Comparison of ENCODE assay signal across 10 mouse cellular contexts in the genomic region with DNA sequence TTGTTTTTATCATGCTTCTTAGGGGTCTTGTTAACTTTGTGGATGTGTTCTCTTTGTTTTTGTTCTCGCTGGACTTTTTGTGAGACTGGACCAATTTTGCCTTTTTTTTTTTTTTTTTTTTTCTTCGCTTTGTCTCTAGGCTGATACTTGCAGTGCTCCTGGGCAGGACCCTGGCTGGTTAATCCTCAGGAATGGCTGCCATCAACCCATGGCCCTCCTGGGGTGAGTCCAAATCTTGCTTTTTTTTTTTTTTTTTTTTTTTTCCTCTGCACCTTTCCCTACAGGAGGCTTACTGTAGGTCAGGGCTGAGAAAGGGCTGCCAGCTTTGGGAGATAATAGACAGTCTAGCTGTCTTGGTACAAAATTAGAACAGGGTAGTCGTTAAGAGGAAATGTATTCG. TPM values are rescaled to one million over a fixed set of nuclear protein-coding genes. Genes with fewer than 3 reads are reported as not detected.
DNase-seq lines count a peak whose midpoint lies in the region; ATAC-seq and TF ChIP-seq lines count a peak whose summit lies in the region.
"Had no signal": no experiment of that assay in that cellular context is flagged by ENCODE, and none has a peak within 500 bp of the region (broad histone marks: within the 10 kb centered on the region; RNA-seq: fewer than 3 reads in every experiment).

No protein-coding gene starts in this region.

- H3K27ac ChIP-seq in kidney, embryonic 14.5 days (ENCODE audit: low read depth, low read length), result no peak overlapping the region
- no peak overlapping the region for H3K27ac ChIP-seq in embryonic facial prominence, embryonic 11.5 days (replicated peaks; ENCODE audit: low read depth, low read length)
- no peak overlapping the region for H3K27ac ChIP-seq in intestine, embryonic 15.5 days

- WGBS in kidney, embryonic 14.5 days, result 74% methylated on average over 4 of the region's 4 CpGs
- 67% methylated on average over 4 of the region's 4 CpGs for WGBS in embryonic facial prominence, embryonic 11.5 days
- WGBS in intestine, embryonic 15.5 days, result 73% methylated on average over 4 of the region's 4 CpGs

- H3K9me3 ChIP-seq in kidney, embryonic 14.5 days (ENCODE audit: control insufficient read depth, low read length), result peaks cover 16% of the 10 kb centered on the region
- H3K9me3 ChIP-seq in embryonic facial prominence, embryonic 11.5 days (replicated peaks; ENCODE audit: control insufficient read depth, low read length), result no peaks in the 10 kb centered on the region; the same call in none of the 2 replicates
- no peaks in the 10 kb centered on the region for H3K9me3 ChIP-seq in intestine, embryonic 15.5 days

- no peak overlapping the region for H3ac ChIP-seq in myocyte (ENCODE audit: control insufficient read depth, insufficient read length)

- H3K4me2 ChIP-seq in kidney, embryonic 14.5 days (replicated peaks; ENCODE audit: low read depth, low read length), result peak overlapping the region; percentile 55
- H3K4me2 ChIP-seq in embryonic facial prominence, embryonic 11.5 days (ENCODE audit: low read depth, low read length), result peak overlapping the region; percentile 54
- H3K4me2 ChIP-seq in intestine, embryonic 15.5 days (replicated peaks), result peak overlapping the region; percentile 54
- H3K4me2 ChIP-seq in myocyte (ENCODE audit: low read depth), result peak overlapping the region; percentile 66

- H3K27me3 ChIP-seq in kidney, embryonic 14.5 days (ENCODE audit: control insufficient read depth, insufficient read depth, low read length), result no peaks in the 10 kb centered on the region
- H3K27me3 ChIP-seq in embryonic facial prominence, embryonic 11.5 days (ENCODE audit: control insufficient read depth, insufficient read depth, low read length), result no peaks in the 10 kb centered on the region
- no peaks in the 10 kb centered on the region for H3K27me3 ChIP-seq in intestine, embryonic 15.5 days (replicated peaks)
- H3K27me3 ChIP-seq in myocyte (ENCODE audit: control insufficient read depth, insufficient read depth, insufficient read length), result no peaks in the 10 kb centered on the region

- peak overlapping the region; percentile 85; the same call in 1 of the 2 replicates for H3K9ac ChIP-seq in kidney, embryonic 14.5 days (ENCODE audit: low read depth, low read length)
- H3K9ac ChIP-seq in embryonic facial prominence, embryonic 11.5 days (replicated peaks; ENCODE audit: low read length), result no peak overlapping the region; the same call in 1 of the 2 replicates
- H3K9ac ChIP-seq in intestine, embryonic 15.5 days, result no peak overlapping the region

- peaks cover 44% of the 10 kb centered on the region for H3K36me3 ChIP-seq in kidney, embryonic 14.5 days (ENCODE audit: control insufficient read depth, insufficient read depth, low read length)
- H3K36me3 ChIP-seq in embryonic facial prominence, embryonic 11.5 days (replicated peaks; ENCODE audit: control insufficient read depth, insufficient read depth, low read depth, low read length), result peaks cover 32% of the 10 kb centered on the region
- H3K36me3 ChIP-seq in intestine, embryonic 15.5 days, result peaks cover 37% of the 10 kb centered on the region
- H3K36me3 ChIP-seq in myocyte (ENCODE audit: control insufficient read depth, insufficient read depth), result peaks cover 18% of the 10 kb centered on the region

- no peak for DNase-seq in kidney, adult 18-20 months
- no peak for DNase-seq in embryonic facial prominence, embryonic 11.5 days (ENCODE audit: low spot score)
- DNase-seq in ovary, postnatal 10 days (ENCODE audit: low spot score), result no peak
- DNase-seq in thymus, postnatal 10 days (ENCODE audit: low spot score in 2 of 2), result no peak
- no peak for DNase-seq in spleen, postnatal 36 days (ENCODE audit: low spot score in 2 of 2)
- DNase-seq: thymus, postnatal 4 days had no signal

- no peak for TF ChIP-seq POLR2A in myocyte (IDR thresholded peaks at IDR 0.05; ENCODE audit: insufficient read length, low read depth)

- H3K79me2 ChIP-seq in myocyte (ENCODE audit: control insufficient read depth, insufficient read depth), result peaks cover 14% of the 10 kb centered on the region

- no peak for ATAC-seq in kidney, embryonic 14.5 days (ENCODE audit: low FRiP score, low TSS enrichment)
- ATAC-seq in embryonic facial prominence, embryonic 11.5 days (replicated peaks; ENCODE audit: insufficient number of reproducible peaks, low FRiP score, low TSS enrichment, low read depth), result no peak
- no peak for ATAC-seq in intestine, embryonic 15.5 days

- peak overlapping the region; percentile 66 for H3K4me3 ChIP-seq in kidney, embryonic 14.5 days (ENCODE audit: low read length)
- peak overlapping the region; percentile 92 for H3K4me3 ChIP-seq in embryonic facial prominence, embryonic 11.5 days (ENCODE audit: low read depth, low read length)
- H3K4me3 ChIP-seq in intestine, embryonic 15.5 days (replicated peaks), result peak overlapping the region; percentile 87
- H3K4me3 ChIP-seq in myocyte, result peak overlapping the region; percentile 72

- H3K4me1 ChIP-seq in kidney, embryonic 14.5 days (ENCODE audit: control insufficient read depth, insufficient read depth, low read length), result 0 out of 2 replicates have a peak, but pooled peaks cover 6% of the 10 kb centered on the region
- H3K4me1 ChIP-seq in embryonic facial prominence, embryonic 11.5 days (ENCODE audit: control insufficient read depth, insufficient read depth, low read length), result no peaks in the 10 kb centered on the region
- H3K4me1 ChIP-seq in intestine, embryonic 15.5 days (replicated peaks), result no peaks in the 10 kb centered on the region

TF ChIP-seq in myocyte, 11 proteins besides CTCF, POLR2A, EP300 and RAD21:
- TF ChIP-seq MAX (IDR thresholded peaks at IDR 0.05; ENCODE audit: low read depth), result no peak
- TF ChIP-seq TCF3 (IDR thresholded peaks at IDR 0.05; ENCODE audit: insufficient read length, low read depth), result no peak
- no peak for TF ChIP-seq POLR2AphosphoS2 (IDR thresholded peaks at IDR 0.05; ENCODE audit: insufficient read length, low read depth)
- no peak for TF ChIP-seq REST (IDR thresholded peaks at IDR 0.05; ENCODE audit: insufficient read depth, insufficient read length)
- TF ChIP-seq MYOG (IDR thresholded peaks at IDR 0.05; ENCODE audit: control insufficient read depth in 1 of 3, insufficient read depth in 1 of 3, insufficient read length in 2 of 3, low read depth in 2 of 3), result no peak
- TF ChIP-seq MYOD1 (IDR thresholded peaks at IDR 0.05; ENCODE audit: control insufficient read depth in 1 of 3, insufficient read length in 2 of 3, low read depth in 2 of 3), result no peak
- TF ChIP-seq TCF12 (IDR thresholded peaks at IDR 0.05; ENCODE audit: insufficient read depth, poor library complexity, severe bottlenecking), result no peak
- no peak for TF ChIP-seq SRF (IDR thresholded peaks at IDR 0.05; ENCODE audit: control insufficient read depth, insufficient read length, low read depth)
- no peak for TF ChIP-seq CEBPB (IDR thresholded peaks at IDR 0.05; ENCODE audit: insufficient read depth, poor library complexity, severe bottlenecking)
- TF ChIP-seq E2F4 (IDR thresholded peaks at IDR 0.05; ENCODE audit: insufficient read depth), result no peak
- TF ChIP-seq USF1 (IDR thresholded peaks at IDR 0.05; ENCODE audit: low read depth), result no peak
TF ChIP-seq in myocyte: peak in this region for 0.

RNA-seq across cellular contexts. Expression of a gene that starts 1.4 kb away (rescaled TPM):
- polyA plus RNA-seq in kidney, embryonic 14.5 days (2014; fragmentation: Nextera tagmentation; extraction: Ambion mirVana), result 22.5 and 31.1 TPM in 2 replicates
- 44.5 and 45.8 TPM in 2 replicates for polyA plus RNA-seq in embryonic facial prominence, embryonic 11.5 days (2014; fragmentation: Nextera tagmentation; extraction: Ambion mirVana)
- polyA plus RNA-seq in intestine, embryonic 15.5 days (2015; fragmentation: Nextera tagmentation; extraction: Ambion mirVana), result 13.4 and 16.4 TPM in 2 replicates
- polyA plus RNA-seq in myocyte (2012; fragmentation: generic; extraction: Trizol), result 1.5 TPM

RNA-seq across cellular contexts. Expression of a gene that starts 32.8 kb away (rescaled TPM):
- not detected in 2 replicates for polyA plus RNA-seq in kidney, embryonic 14.5 days (2014; fragmentation: Nextera tagmentation; extraction: Ambion mirVana)
- not detected in 2 replicates for polyA plus RNA-seq in embryonic facial prominence, embryonic 11.5 days (2014; fragmentation: Nextera tagmentation; extraction: Ambion mirVana)
- not detected in 2 replicates for polyA plus RNA-seq in intestine, embryonic 15.5 days (2015; fragmentation: Nextera tagmentation; extraction: Ambion mirVana)
- not detected for polyA plus RNA-seq in myocyte (2012; fragmentation: generic; extraction: Trizol)
- polyA plus RNA-seq: large intestine, adult 2 months had no signal

RNA-seq across cellular contexts. Expression of a gene that starts 57.0 kb away (rescaled TPM):
- polyA plus RNA-seq in kidney, embryonic 14.5 days (2014; fragmentation: Nextera tagmentation; extraction: Ambion mirVana), result 3.0 and 4.4 TPM in 2 replicates
- 4.1 and 4.2 TPM in 2 replicates for polyA plus RNA-seq in embryonic facial prominence, embryonic 11.5 days (2014; fragmentation: Nextera tagmentation; extraction: Ambion mirVana)
- polyA plus RNA-seq in intestine, embryonic 15.5 days (2015; fragmentation: Nextera tagmentation; extraction: Ambion mirVana), result 3.1 and 3.2 TPM in 2 replicates
- 0.48 TPM for polyA plus RNA-seq in myocyte (2012; fragmentation: generic; extraction: Trizol)
